Mouse (Mus musculus) right cerebral cortex, postnatal 36 days (tissue): ENCODE data around the gene Kdm8.

Experiments used
- DNase-seq, 2 experiments: peaks; one replicate each; pipeline ENCODE4 v3.0.0; 2022; ENCODE audit warnings: low spot score in 2 of 2, mixed read lengths in 1 of 2

The Kdm8 gene

GRCm38 (mm10) chr7:125499927-125500868 lies 55.7 kb downstream of the Kdm8 start:
- DNase-seq = peak; percentile 25 to 60

GRCm38 (mm10) chr7:125500879-125501278 lies 56.4 kb downstream of the Kdm8 start:
- DNase-seq = no peak

GRCm38 (mm10) chr7:125503374-125504092 lies 59.1 kb downstream of the Kdm8 start:
- DNase-seq = no peak

DNA sequence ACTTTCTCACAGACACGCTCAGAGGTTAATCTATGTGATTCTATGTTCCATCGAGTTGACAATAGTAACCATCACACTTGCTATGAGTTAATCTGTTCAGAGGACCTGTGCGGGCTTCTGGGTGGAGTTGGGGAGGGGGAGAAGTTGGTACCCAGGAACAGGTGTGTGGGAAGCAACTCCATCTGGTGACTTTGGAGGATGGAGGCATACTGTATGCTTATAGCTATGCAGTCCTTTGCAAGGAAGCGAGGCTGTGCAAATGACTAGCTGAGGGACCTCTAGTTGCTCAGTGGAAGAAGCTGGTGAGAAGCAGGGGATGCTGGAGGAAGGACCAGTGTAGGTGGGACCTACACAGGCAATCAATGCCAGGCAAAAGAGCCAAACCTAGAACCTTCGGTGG lies 60.1 kb downstream of the Kdm8 start:
- DNase-seq = peak; percentile 29 to 56

- no peak for DNase-seq
Measured at GRCm38 (mm10) chr7:125505568-125505967, 61.1 kb downstream of the Kdm8 start.

- no peak for DNase-seq
Measured at GRCm38 (mm10) chr7:125507279-125507678, 62.8 kb downstream of the Kdm8 start.

DNA sequence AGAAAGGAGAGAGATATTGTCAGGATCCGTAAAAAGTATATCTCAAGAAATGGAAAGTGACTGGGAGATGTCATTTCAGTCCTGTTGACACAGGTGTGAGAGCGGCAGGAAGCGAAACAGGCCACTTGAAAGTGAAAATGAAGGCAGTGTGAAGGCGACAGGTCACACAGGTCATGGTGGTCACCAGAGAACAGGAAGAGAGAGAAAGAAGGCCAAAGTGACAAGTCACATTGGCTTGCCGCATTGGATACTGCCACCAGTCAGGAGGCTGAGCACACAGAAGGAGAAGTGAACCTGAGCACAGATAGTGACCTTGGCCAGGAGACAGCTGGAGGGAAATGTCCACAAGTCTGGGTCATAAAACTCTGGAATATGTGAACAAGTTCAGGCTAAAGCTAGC lies 67.0 kb downstream of the Kdm8 start:
- DNase-seq = no peak

DNA sequence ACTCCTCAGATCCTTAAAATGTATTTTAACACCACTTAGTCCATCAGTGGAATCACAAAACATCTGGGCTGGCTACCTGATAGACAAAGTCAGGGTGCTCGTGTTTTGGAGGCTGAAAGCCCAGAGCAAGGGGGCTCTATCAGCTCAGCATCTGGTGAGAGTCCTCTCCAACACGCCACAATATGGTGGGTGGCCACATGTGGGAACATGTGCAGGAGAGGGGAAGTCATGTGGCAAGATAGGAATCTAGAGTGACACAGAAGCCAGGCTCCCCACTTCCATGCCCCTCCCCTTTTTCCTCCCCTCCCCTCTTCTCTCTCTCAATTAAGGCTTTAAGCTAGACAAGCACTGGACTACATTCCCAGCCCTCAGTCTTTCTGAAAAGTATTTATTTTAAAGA lies 67.4 kb downstream of the Kdm8 start:
- DNase-seq = no peak
